Mouse (Mus musculus): ENCODE measurements around the gene Upk3a.

DNA sequence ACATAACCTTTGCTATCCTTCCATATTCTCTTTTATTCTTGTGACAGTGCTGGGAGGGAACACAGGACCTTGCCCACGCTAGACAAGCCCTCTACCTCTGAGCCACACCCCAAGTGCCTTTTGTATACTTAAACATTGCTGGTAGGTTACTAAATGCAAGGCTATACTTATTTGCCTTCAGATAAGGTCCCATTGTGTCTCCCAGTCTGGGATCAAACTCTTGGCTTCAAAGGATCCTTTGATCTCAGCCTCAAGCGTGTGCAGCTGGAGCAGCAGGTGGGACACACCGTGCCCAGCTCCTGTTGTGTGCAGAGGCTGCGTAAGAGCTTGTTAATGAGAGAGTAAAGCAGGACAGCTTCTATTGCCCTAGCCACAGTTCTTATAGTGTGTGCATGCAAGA lies 10.8 kb downstream of the Upk3a start:
- TF ChIP-seq CTCF (IDR thresholded peaks at IDR 0.05; ENCODE audit: low read depth) (no peak), EP300 (IDR thresholded peaks at IDR 0.05; ENCODE audit: low read depth) (no peak)

Measured in heart, postnatal 0 days (tissue).